Mouse (Mus musculus): ENCODE measurements around the gene Plch2. TPM values are rescaled to one million over a fixed set of nuclear protein-coding genes. Genes with fewer than 3 reads are reported as not detected.
A peak's percentile ranks its signal among the peaks of the same experiment; 100 is the strongest.

Gene Plch2
- polyA plus RNA-seq, 1 experiment from 2014 or later: 0.57 TPM

DNA sequence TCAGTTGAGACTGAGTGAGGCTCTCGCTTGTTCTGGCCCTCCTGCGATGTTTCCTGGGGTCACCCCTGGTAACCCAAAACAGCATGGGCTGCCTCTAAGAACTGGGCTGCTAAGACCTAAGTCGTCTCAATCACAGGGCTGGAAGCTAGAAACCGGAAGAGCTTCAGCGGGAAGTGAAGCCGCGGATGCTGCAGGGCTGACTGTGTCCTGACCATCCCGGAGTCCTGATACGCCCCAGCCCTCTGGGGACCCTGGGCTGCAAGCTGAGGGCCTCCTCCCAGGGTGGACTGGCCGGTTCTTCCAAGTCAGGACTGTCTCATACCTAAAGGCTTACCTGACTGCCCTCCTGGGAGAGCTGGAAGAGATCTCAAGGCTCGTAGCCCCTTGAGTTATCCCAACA, 39.8 kb downstream of the Plch2 start:
- no peak overlapping the region for H3K27ac ChIP-seq (replicated peaks)
- no peaks in the 10 kb centered on the region for H3K9me3 ChIP-seq (replicated peaks)
- no peak overlapping the region for H3K4me3 ChIP-seq
- DNase-seq (ENCODE audit: low spot score): no peak
- H3K4me1 ChIP-seq: peaks cover 88% of the 10 kb centered on the region
- no peaks in the 10 kb centered on the region for H3K36me3 ChIP-seq
- 69% methylated on average over 11 of the region's 11 CpGs for WGBS
- H3K27me3 ChIP-seq (ENCODE audit: low read depth, poor library complexity, severe bottlenecking): peaks cover 54% of the 10 kb centered on the region

- Histone ChIP-seq H3K4me3 (no peak overlapping the region), H3K27ac (replicated peaks) (no peak overlapping the region), H3K4me1 (peaks cover 80% of the 10 kb centered on the region), H3K36me3 (no peaks in the 10 kb centered on the region), H3K9me3 (replicated peaks) (no peaks in the 10 kb centered on the region), H3K27me3 (ENCODE audit: low read depth, poor library complexity, severe bottlenecking) (peaks cover 50% of the 10 kb centered on the region)
- 83% methylated on average over 4 of the region's 4 CpGs for WGBS
- DNase-seq (ENCODE audit: low spot score): no peak
These were observed 41.0 kb downstream of the Plch2 start for GRCm38 (mm10) chr4:155015550-155015949.

DNA sequence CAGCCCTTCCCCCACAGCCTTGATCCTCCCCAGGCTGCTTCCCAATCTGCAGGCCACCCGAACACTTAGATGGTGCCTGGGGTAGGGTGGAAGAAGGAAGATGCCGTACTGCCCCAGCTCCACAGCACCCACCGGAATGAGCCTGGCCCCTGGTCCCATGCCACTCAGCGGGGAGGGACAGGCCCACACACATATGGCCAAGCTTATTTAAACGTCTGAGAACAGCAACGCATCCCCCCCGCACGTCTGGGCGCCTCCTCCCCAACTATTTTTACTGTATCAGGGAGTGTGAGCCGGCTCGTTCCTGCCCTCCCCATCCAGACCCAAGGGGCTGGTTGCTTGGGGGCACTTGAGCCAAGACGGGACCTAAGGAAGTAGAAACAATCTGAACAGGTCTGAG, 41.8 kb downstream of the Plch2 start:
- Histone ChIP-seq H3K27me3 (ENCODE audit: low read depth, poor library complexity, severe bottlenecking) (peaks cover 52% of the 10 kb centered on the region), H3K4me1 (peaks cover 72% of the 10 kb centered on the region), H3K4me3 (no peak overlapping the region), H3K27ac (replicated peaks) (0 out of 2 replicates have a peak overlapping the region, but pooled peaks have one; percentile 23), H3K36me3 (no peaks in the 10 kb centered on the region), H3K9me3 (replicated peaks) (no peaks in the 10 kb centered on the region)
- no peak for DNase-seq (ENCODE audit: low spot score)
- 78% methylated on average over 12 of the region's 12 CpGs for WGBS

GRCm38 (mm10) chr4:155014244-155014643, 42.3 kb downstream of the Plch2 start:
- peak overlapping the region; percentile 23; the same call in 1 of the 2 replicates for H3K27ac ChIP-seq (replicated peaks)

GRCm38 (mm10) chr4:155012788-155013187, 43.8 kb downstream of the Plch2 start:
- Histone ChIP-seq H3K36me3 (no peaks in the 10 kb centered on the region), H3K27me3 (ENCODE audit: low read depth, poor library complexity, severe bottlenecking) (peaks cover 39% of the 10 kb centered on the region), H3K4me1 (peaks cover 53% of the 10 kb centered on the region), H3K4me3 (no peak overlapping the region), H3K9me3 (replicated peaks) (no peaks in the 10 kb centered on the region), H3K27ac (replicated peaks) (peak overlapping the region; percentile 50)
- 3% methylated on average over 4 of the region's 4 CpGs for WGBS
- DNase-seq (ENCODE audit: low spot score): peak; percentile 87

More at GRCm38 (mm10) chr4:155014244-155014643, 42.3 kb downstream of the Plch2 start:
- no peaks in the 10 kb centered on the region for H3K9me3 ChIP-seq (replicated peaks)
- H3K27me3 ChIP-seq (ENCODE audit: low read depth, poor library complexity, severe bottlenecking): peaks cover 53% of the 10 kb centered on the region
- no peak for DNase-seq (ENCODE audit: low spot score)
- WGBS: 65% methylated on average over 14 of the region's 14 CpGs
- H3K36me3 ChIP-seq: no peaks in the 10 kb centered on the region
- no peak overlapping the region for H3K4me3 ChIP-seq
- H3K4me1 ChIP-seq: peaks cover 67% of the 10 kb centered on the region

- peaks cover 46% of the 10 kb centered on the region for H3K4me1 ChIP-seq
- no peak overlapping the region; the same call in 1 of the 2 replicates for H3K27ac ChIP-seq (replicated peaks)
- H3K9me3 ChIP-seq (replicated peaks): no peaks in the 10 kb centered on the region
- H3K4me3 ChIP-seq: no peak overlapping the region
- DNase-seq (ENCODE audit: low spot score): no peak
- peaks cover 32% of the 10 kb centered on the region for H3K27me3 ChIP-seq (ENCODE audit: low read depth, poor library complexity, severe bottlenecking)
- 69% methylated on average over 2 of the region's 2 CpGs for WGBS
- H3K36me3 ChIP-seq: no peaks in the 10 kb centered on the region
These were observed 44.5 kb downstream of the Plch2 start for GRCm38 (mm10) chr4:155012115-155012514.

DNA sequence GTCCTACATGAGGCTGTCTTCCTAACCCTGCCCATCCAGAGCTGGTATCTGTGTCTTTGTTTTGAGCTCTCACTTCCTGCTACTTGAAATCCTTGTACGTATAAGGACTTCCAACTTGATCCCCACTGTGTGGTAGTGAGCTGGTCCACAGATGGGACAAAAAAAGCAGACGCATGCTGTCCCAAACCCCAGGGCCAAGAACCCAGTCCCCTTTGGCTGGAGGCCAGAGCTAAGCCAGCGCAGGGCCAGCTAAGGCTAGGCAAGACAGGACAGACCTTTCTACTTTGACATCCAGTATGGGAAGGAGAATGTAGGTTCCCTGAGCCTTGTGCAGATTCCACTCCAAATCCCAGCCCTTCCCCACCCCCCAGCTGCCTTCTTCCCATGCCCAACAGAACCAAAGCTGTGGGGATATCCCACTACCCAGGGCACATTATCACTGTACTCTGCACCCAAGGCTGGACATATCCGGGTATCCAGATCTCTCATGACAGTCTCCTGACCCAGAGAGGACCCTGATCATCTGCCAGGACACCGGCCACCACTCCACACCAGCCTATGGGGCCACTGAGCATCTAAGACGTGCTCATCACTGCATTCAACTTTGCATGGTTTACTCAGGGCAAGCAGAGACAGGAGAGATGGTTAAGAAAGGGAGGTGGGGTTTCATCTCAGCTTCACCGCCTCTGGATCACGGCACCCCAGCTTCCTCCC, 45.1 kb downstream of the Plch2 start:
- H3K27me3 ChIP-seq (ENCODE audit: low read depth, poor library complexity, severe bottlenecking): peaks cover 27% of the 10 kb centered on the region
- peak overlapping the region; percentile 46 for H3K27ac ChIP-seq (replicated peaks)
- no peaks in the 10 kb centered on the region for H3K9me3 ChIP-seq (replicated peaks)
- H3K36me3 ChIP-seq: no peaks in the 10 kb centered on the region
- no peak for DNase-seq (ENCODE audit: low spot score)
- H3K4me1 ChIP-seq: peaks cover 44% of the 10 kb centered on the region
- no peak overlapping the region for H3K4me3 ChIP-seq
- WGBS: 79% methylated on average over 8 of the region's 8 CpGs

DNA sequence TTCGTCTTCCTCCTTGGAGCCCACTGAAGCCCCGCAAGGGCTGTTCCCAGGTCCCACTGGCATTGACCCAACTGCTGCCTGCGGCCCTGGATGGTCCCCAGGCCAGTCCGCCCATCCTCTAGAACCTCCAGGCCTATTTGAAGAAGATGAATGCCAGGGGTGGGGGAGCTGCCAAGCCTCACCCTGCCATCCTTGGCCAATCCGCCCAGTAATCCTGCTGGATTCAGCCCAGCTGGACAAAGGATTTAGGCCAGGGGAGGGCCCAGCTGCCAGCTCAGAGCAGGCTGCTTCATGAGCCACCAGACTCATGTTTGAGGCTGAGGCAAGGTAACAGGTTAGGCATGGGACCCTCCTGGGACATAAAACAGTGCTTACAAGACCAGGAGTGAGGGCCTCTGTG, 45.7 kb downstream of the Plch2 start:
- Histone ChIP-seq H3K4me1 (peaks cover 44% of the 10 kb centered on the region), H3K36me3 (no peaks in the 10 kb centered on the region), H3K9me3 (replicated peaks) (no peaks in the 10 kb centered on the region), H3K27ac (replicated peaks) (0 out of 2 replicates have a peak overlapping the region, but pooled peaks have one; percentile 34), H3K27me3 (ENCODE audit: low read depth, poor library complexity, severe bottlenecking) (peaks cover 22% of the 10 kb centered on the region), H3K4me3 (no peak overlapping the region)
- 83% methylated on average over 5 of the region's 5 CpGs for WGBS
- DNase-seq (ENCODE audit: low spot score): no peak

GRCm38 (mm10) chr4:155009216-155009615, 47.4 kb downstream of the Plch2 start:
- Histone ChIP-seq H3K4me3 (no peak overlapping the region), H3K9me3 (replicated peaks) (no peaks in the 10 kb centered on the region), H3K27me3 (ENCODE audit: low read depth, poor library complexity, severe bottlenecking) (peaks cover 17% of the 10 kb centered on the region), H3K27ac (replicated peaks) (no peak overlapping the region), H3K36me3 (no peaks in the 10 kb centered on the region), H3K4me1 (peaks cover 33% of the 10 kb centered on the region)
- WGBS: 87% methylated on average over 3 of the region's 3 CpGs
- no peak for DNase-seq (ENCODE audit: low spot score)

- no peak for DNase-seq (ENCODE audit: low spot score)
These were observed 48.5 kb downstream of the Plch2 start for GRCm38 (mm10) chr4:155008075-155008474.

DNA sequence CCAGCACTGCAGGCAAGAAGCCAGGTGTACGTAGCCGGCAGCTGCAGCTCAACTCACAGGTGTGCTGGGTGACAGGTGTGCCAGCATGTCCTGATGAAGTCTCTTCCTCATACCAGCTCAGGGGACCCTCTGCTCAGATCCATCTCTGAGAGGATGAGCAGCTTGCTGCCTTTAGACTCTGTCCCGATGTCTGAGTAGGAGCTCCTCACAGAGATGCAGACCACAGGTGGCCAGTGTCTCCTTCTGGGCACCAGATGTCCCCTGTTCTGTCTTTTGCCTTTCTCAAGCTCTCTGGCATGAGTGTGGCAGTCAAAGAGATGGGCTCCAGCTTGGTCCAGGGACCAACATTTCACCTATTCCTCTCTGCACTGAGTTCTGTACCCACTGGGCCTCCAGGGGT, 48.9 kb downstream of the Plch2 start:
- WGBS: 93% methylated on average over 3 of the region's 3 CpGs
- Histone ChIP-seq H3K4me3 (no peak overlapping the region), H3K36me3 (no peaks in the 10 kb centered on the region), H3K9me3 (replicated peaks) (no peaks in the 10 kb centered on the region), H3K27ac (replicated peaks) (no peak overlapping the region), H3K4me1 (peaks cover 17% of the 10 kb centered on the region), H3K27me3 (ENCODE audit: low read depth, poor library complexity, severe bottlenecking) (peaks cover 5% of the 10 kb centered on the region; the same call in 1 of the 2 replicates)
- no peak for DNase-seq (ENCODE audit: low spot score)

More at GRCm38 (mm10) chr4:155008075-155008474, 48.5 kb downstream of the Plch2 start:
- no peak overlapping the region for H3K4me3 ChIP-seq
- H3K27me3 ChIP-seq (ENCODE audit: low read depth, poor library complexity, severe bottlenecking): peaks cover 6% of the 10 kb centered on the region
- no peaks in the 10 kb centered on the region for H3K9me3 ChIP-seq (replicated peaks)
- peaks cover 21% of the 10 kb centered on the region for H3K4me1 ChIP-seq
- no peak overlapping the region for H3K27ac ChIP-seq (replicated peaks)
- H3K36me3 ChIP-seq: no peaks in the 10 kb centered on the region

- WGBS: 69% methylated on average over 10 of the region's 10 CpGs
- no peaks in the 10 kb centered on the region for H3K9me3 ChIP-seq (replicated peaks)
- no peak overlapping the region for H3K4me3 ChIP-seq
- H3K27ac ChIP-seq (replicated peaks): peak overlapping the region; percentile 60; the same call in 1 of the 2 replicates
- no peaks in the 10 kb centered on the region for H3K36me3 ChIP-seq
- no peak for DNase-seq (ENCODE audit: low spot score)
- 0 out of 2 replicates have a peak, but pooled peaks cover 5% of the 10 kb centered on the region for H3K27me3 ChIP-seq (ENCODE audit: low read depth, poor library complexity, severe bottlenecking)
- peaks cover 10% of the 10 kb centered on the region; the same call in 1 of the 2 replicates for H3K4me1 ChIP-seq
These were observed 50.3 kb downstream of the Plch2 start for GRCm38 (mm10) chr4:155006296-155006695.

DNA sequence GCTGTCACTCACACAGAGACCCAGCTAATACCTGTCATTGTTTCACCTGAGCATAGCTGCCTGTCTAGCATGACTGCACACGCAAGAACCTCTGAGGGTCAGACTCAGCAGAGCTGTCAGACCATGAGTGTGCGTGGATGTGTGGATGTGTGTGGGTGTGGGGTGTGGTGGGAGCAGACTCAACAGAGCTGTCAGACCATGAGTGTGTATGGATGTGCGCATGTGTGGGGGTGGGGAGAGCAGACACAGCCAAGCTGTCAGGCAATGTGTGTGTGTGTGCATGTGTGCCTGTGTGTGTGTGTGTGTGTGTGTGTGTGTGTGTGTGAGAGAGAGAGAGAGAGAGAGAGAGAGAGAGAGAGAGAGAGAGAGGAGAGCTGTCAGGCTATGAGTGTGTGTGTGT, 51.3 kb downstream of the Plch2 start:
- H3K4me3 ChIP-seq: no peak overlapping the region
- peaks cover 14% of the 10 kb centered on the region for H3K4me1 ChIP-seq
- no peaks in the 10 kb centered on the region for H3K9me3 ChIP-seq (replicated peaks)
- H3K27ac ChIP-seq (replicated peaks): 0 out of 2 replicates have a peak overlapping the region, but pooled peaks have one; percentile 30
- DNase-seq (ENCODE audit: low spot score): no peak
- H3K36me3 ChIP-seq: no peaks in the 10 kb centered on the region
- WGBS: 88% methylated on average over 3 of the region's 3 CpGs
- 0 out of 2 replicates have a peak, but pooled peaks cover 5% of the 10 kb centered on the region for H3K27me3 ChIP-seq (ENCODE audit: low read depth, poor library complexity, severe bottlenecking)
